Mouse (Mus musculus): ENCODE measurements around the gene Khnyn.

Khnyn gene

GRCm38 (mm10) chr14:55873242-55873713 lies 11.5 kb upstream of the Khnyn start:
- in situ Hi-C loops (cut with MboI) = no loop called here

- in situ Hi-C loops (cut with MboI) = no loop called here
Measured at GRCm38 (mm10) chr14:55873714-55874683, 10.7 kb upstream of the Khnyn start.

DNA sequence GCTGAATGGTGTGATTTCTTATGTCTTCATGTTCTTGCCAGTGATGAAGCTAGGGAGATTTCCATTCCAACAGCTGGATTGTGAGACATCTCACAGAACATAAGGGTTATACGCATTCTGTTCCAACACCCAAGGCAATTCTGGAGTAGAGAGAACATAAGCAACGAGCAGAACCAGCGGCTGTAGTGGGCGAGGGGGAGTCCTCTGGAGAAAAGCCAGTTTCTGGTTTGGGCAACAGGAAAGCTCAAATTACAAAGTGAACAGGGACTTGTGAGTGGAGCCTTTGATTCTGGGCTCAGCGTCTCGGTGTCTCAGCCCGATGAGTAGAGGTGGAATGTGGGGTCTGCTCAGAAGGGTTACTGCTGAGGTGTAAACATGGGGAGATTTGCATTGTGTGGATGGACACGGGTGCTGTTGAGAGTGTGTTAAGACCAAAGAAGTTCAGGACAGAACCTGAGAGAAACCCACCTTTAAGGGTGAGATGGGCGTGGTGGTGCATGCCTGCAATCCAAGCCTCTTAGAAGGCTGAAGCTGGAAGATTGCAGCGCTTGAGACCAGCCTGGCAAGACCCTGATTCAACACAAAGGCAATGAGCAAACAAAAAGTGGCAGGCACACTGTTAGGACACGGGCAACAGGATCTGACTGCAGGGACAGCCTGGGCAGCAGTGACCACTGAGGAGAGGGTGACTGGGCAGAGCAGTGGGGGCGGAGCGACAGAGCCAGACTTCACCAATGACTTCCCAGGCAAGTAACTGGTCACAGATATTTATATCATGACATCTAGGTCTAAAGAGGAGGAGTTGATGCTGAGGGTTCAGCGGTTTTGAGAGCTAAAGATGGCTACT lies 7.1 kb upstream of the Khnyn start:
- in situ Hi-C loops (cut with MboI) = loop anchor here (5.0 kb wide), 1 partner anchor 45 kb away; no protein-coding TSS in a partner anchor

DNA sequence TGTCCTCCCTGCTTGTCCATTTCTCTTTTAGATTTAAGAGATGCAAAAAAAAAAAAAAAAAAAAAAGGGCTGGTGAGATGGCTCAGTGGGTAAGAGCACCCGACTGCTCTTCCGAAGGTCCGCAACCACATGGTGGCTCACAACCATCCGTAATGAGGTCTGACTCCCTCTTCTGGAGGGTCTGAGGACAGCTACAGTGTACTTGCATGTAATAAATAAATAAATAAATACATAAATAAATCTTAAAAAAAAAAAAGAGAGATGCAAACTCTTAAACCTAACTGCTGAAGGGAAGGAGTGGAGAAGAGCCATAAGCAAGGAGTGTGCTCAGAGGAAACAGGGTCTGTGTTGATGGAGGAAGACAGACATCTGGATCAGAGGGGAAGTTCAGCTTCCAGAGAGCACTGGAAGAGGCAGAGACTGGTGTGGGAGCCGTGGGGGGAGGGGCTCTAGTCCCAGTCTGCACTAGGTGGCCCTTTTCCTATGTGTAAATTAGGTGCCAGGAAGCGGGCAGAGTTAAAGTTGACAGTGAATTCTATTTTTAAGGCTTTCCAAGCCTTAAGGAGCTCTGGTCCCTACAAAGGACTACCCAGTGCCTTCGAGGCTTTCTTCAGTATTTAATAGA lies 6.3 kb upstream of the Khnyn start:
- in situ Hi-C loops (cut with MboI) = loop anchor here (5.0 kb wide), 1 partner anchor 44 kb away; no protein-coding TSS in a partner anchor

- in situ Hi-C loops (cut with MboI) = loop anchor here (5.0 kb wide), 1 partner anchor 43 kb away; no protein-coding TSS in a partner anchor
Measured at GRCm38 (mm10) chr14:55879623-55880022, 5.1 kb upstream of the Khnyn start.

GRCm38 (mm10) chr14:55880982-55881381 lies 3.8 kb upstream of the Khnyn start:
- in situ Hi-C loops (cut with MboI) = no loop called here

DNA sequence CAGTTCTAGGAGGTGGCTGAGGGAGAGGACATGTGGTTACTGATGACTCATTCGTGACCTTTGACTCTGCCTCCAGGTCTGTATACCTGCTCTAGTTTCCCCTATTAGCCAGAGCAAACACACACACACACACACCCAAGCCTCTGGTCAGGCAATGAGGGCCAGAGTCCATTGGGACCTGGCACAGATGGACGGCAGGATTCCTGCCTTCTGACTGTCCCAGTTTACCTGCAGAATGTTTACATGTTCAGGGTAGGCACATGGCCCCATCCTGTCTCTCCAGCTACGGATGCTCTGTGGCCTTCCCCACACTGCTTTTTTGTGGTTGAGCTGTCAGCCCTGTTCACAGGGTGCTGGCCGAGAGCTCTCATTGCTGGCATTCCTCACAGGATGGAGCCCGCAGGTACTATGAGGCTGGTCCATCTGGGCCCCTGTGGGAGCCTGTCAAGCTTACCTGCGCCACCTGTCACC lies 2.5 kb upstream of the Khnyn start:
- in situ Hi-C loops (cut with MboI) = no loop called here

- in situ Hi-C loops (cut with MboI) = no loop called here
Measured at GRCm38 (mm10) chr14:55883149-55883661, 1.5 kb upstream of the Khnyn start.

GRCm38 (mm10) chr14:55883663-55884062 lies 1.1 kb upstream of the Khnyn start:
- in situ Hi-C loops (cut with MboI) = no loop called here

GRCm38 (mm10) chr14:55884166-55884565 lies 581 bp upstream of the Khnyn start, which contains the start of gene Cbln3:
TSS of gene Cbln3 (minus strand) at chr14:55884392.
- in situ Hi-C loops (cut with MboI) = no loop called here

DNA sequence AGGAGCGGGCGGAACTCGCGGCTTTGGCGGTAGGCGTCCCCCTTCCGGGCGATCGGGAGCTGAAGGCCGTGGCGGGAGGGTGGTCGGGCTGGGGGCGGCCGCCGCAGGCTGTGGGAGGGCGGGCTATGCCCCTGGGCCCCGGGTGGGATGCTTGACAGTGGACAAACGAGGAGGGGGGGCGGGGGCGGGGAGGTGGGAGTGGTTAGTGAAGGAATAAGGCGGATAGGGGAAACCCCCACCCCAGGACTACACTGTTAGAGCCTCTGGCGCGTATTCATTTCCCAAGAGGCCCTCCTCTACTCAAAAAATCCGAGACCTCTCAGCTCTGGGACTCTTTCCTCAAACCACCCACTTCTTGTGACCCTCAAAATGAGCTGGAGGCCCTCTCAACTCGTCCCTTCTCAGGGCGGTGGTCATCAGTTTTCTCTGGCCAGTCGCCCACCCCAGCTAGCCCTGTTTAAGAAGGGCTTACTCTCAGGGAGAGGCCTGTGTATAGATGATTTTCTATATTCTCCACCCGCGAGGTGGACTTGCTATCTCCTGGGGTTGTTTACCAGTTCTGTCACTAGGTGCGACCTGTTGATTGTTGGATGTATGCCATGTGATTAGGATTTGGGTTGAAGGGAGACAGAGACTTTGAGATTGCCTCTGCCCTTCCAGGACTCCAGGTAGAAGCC lies 505 bp downstream of the Khnyn start:
- in situ Hi-C loops (cut with MboI) = no loop called here

DNA sequence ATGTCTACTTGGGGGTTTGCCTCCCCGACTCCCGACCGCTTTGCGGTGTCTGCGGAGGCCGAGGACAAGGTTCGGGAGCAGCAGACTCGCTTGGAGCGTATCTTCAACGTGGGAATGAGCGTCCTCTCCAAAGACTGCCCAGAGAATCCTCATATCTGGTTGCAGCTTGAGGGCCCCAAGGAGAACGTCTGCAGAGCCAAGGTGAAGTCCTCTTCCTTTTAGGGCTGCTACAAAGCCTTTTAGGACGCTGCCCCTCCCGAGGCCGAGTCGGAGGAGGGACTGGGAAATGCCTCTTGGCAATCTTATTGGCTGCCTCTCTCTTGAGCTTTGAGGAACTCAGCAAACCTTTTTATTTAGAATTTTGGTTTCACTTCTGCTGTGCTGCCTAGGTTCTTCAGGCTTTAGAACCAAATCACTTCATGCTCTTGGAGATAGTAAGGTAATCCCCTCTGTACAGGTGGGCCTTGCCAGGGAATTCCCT lies 1.1 kb downstream of the Khnyn start:
- in situ Hi-C loops (cut with MboI) = no loop called here

- in situ Hi-C loops (cut with MboI) = no loop called here
Measured at GRCm38 (mm10) chr14:55886571-55887382, 2.0 kb downstream of the Khnyn start.

GRCm38 (mm10) chr14:55897671-55898070 lies 12.9 kb downstream of the Khnyn start:
- in situ Hi-C loops (cut with MboI) = no loop called here

- in situ Hi-C loops (cut with MboI) = no loop called here
Measured at GRCm38 (mm10) chr14:55898947-55899346, 14.2 kb downstream of the Khnyn start.

GRCm38 (mm10) chr14:55899701-55900413 lies 15.1 kb downstream of the Khnyn start, which contains the start of gene Sdr39u1:
TSS of gene Sdr39u1 (minus strand) at chr14:55900293.
- in situ Hi-C loops (cut with MboI) = no loop called here

GRCm38 (mm10) chr14:55900414-55900755 lies 15.6 kb downstream of the Khnyn start:
- in situ Hi-C loops (cut with MboI) = no loop called here

GRCm38 (mm10) chr14:55905518-55905917 lies 20.8 kb downstream of the Khnyn start:
- in situ Hi-C loops (cut with MboI) = no loop called here

- in situ Hi-C loops (cut with MboI) = no loop called here
Measured at GRCm38 (mm10) chr14:55913406-55913805, 28.7 kb downstream of the Khnyn start.
